Mouse (Mus musculus) erythroblast, embryonic 14.5 days (primary cell): Measurements from ENCODE around the gene Ahsa1.

ENCODE experiments used
- GATA1 ChIP-seq: IDR thresholded peaks from 2 replicates; pipeline ENCODE4 v1.6.1; 2012; ENCODE audit warnings: low read length, inconsistent platforms, mixed read lengths
- TAL1 ChIP-seq: IDR thresholded peaks from 3 replicates; pipeline ENCODE4 v1.6.1; 2012; ENCODE audit warnings: low read length, inconsistent platforms, mixed read lengths

DNA sequence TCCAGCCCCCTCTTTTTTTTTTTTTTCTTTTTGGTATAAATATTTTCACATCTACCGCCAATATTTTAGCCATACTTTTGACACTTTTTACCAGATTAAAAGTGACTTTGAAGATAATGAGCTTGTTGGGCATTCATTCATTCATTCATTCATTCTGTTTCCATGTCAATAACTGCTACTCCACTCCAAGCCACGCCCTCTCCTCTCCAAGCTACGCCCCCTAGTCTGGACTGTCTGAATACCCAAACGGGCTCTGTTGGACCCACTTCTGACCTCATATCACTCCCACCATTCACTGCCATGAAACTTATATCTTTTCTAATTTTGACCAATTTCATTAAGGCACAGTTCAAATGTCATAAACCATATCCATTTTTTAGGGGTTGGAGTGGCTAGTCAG is 34.9 kb downstream of the Ahsa1 start:
- TF ChIP-seq GATA1 (no peak), TAL1 (no peak)
